Mouse (Mus musculus): ENCODE measurements at regions not wholly inside any gene's neighbourhood (a gene's known extent, or its start where the extent isn't known, plus 50 kb on each side); places are given as distances from the start of the nearest gene placed in this dataset.

GRCm38 (mm10) chr15:51574538-51575105 is 2310.1 kb upstream of the Gm7489 start:
- TF ChIP-seq CTCF (IDR thresholded peaks at IDR 0.05; ENCODE audit: insufficient read depth, low read length), result no peak
- no peak for TF ChIP-seq POLR2A (IDR thresholded peaks at IDR 0.05; ENCODE audit: borderline replicate concordance, extremely low read depth, low read depth, low read length)

Data from lung, adult 2 months (tissue).